Mouse (Mus musculus): ENCODE data around the gene Gm27021. TPM values are rescaled to one million over a fixed set of nuclear protein-coding genes. Genes with fewer than 3 reads are reported as not detected.

Gm27021 gene
- polyA plus RNA-seq, 1 experiment from 2014 or later = 2.6 TPM

GRCm38 (mm10) chr8:120700053-120700452, 32.2 kb upstream of the Gm27021 start:
- H3K4me2 ChIP-seq (replicated peaks; ENCODE audit: low read depth, low read length) = no peak overlapping the region

GRCm38 (mm10) chr8:120699565-120699964, 31.7 kb upstream of the Gm27021 start:
- Histone ChIP-seq H3K9ac (ENCODE audit: low read depth, low read length) (no peak overlapping the region), H3K27ac (ENCODE audit: low read depth, low read length) (no peak overlapping the region), H3K4me2 (replicated peaks; ENCODE audit: low read depth, low read length) (no peak overlapping the region), H3K9me3 (ENCODE audit: control insufficient read depth, low read length) (no peaks in the 10 kb centered on the region), H3K27me3 (ENCODE audit: control insufficient read depth, insufficient read depth, low read length) (no peaks in the 10 kb centered on the region), H3K4me1 (replicated peaks; ENCODE audit: control insufficient read depth, insufficient read depth, low read length) (peaks cover 3% of the 10 kb centered on the region; the same call in 1 of the 2 replicates), H3K36me3 (ENCODE audit: control insufficient read depth, insufficient read depth, low read length) (no peaks in the 10 kb centered on the region), H3K4me3 (ENCODE audit: low read depth, low read length) (no peak overlapping the region)
- WGBS = 57% methylated on average over 2 of the region's 2 CpGs
- DNase-seq (ENCODE audit: low spot score) = no peak
- no peak for ATAC-seq (ENCODE audit: low FRiP score)

More at GRCm38 (mm10) chr8:120700053-120700452, 32.2 kb upstream of the Gm27021 start:
- H3K36me3 ChIP-seq (ENCODE audit: control insufficient read depth, insufficient read depth, low read length) = no peaks in the 10 kb centered on the region
- ATAC-seq (ENCODE audit: low FRiP score) (no peak), DNase-seq (ENCODE audit: low spot score) (no peak)
- no peak overlapping the region for H3K9ac ChIP-seq (ENCODE audit: low read depth, low read length)
- peaks cover 3% of the 10 kb centered on the region; the same call in 1 of the 2 replicates for H3K4me1 ChIP-seq (replicated peaks; ENCODE audit: control insufficient read depth, insufficient read depth, low read length)
- no peaks in the 10 kb centered on the region for H3K27me3 ChIP-seq (ENCODE audit: control insufficient read depth, insufficient read depth, low read length)
- H3K4me3 ChIP-seq (ENCODE audit: low read depth, low read length) = no peak overlapping the region
- 86% methylated on average over 4 of the region's 4 CpGs for WGBS
- H3K9me3 ChIP-seq (ENCODE audit: control insufficient read depth, low read length) = no peaks in the 10 kb centered on the region
- no peak overlapping the region for H3K27ac ChIP-seq (ENCODE audit: low read depth, low read length)

- ATAC-seq (ENCODE audit: low FRiP score) = no peak
- no peak overlapping the region for H3K9ac ChIP-seq (ENCODE audit: low read depth, low read length)
- no peaks in the 10 kb centered on the region for H3K9me3 ChIP-seq (ENCODE audit: control insufficient read depth, low read length)
- no peak overlapping the region for H3K4me3 ChIP-seq (ENCODE audit: low read depth, low read length)
- no peak for DNase-seq (ENCODE audit: low spot score)
- H3K36me3 ChIP-seq (ENCODE audit: control insufficient read depth, insufficient read depth, low read length) = no peaks in the 10 kb centered on the region
- H3K27ac ChIP-seq (ENCODE audit: low read depth, low read length) = no peak overlapping the region
- no peak overlapping the region for H3K4me2 ChIP-seq (replicated peaks; ENCODE audit: low read depth, low read length)
- 81% methylated on average over 6 of the region's 6 CpGs for WGBS
- H3K4me1 ChIP-seq (replicated peaks; ENCODE audit: control insufficient read depth, insufficient read depth, low read length) = peaks cover 3% of the 10 kb centered on the region; the same call in 1 of the 2 replicates
- H3K27me3 ChIP-seq (ENCODE audit: control insufficient read depth, insufficient read depth, low read length) = no peaks in the 10 kb centered on the region
Observed at GRCm38 (mm10) chr8:120699079-120699478, 31.2 kb upstream of the Gm27021 start.

- no peaks in the 10 kb centered on the region for H3K9me3 ChIP-seq (ENCODE audit: control insufficient read depth, low read length)
- no peak overlapping the region for H3K9ac ChIP-seq (ENCODE audit: low read depth, low read length)
- H3K4me1 ChIP-seq (replicated peaks; ENCODE audit: control insufficient read depth, insufficient read depth, low read length) = peaks cover 3% of the 10 kb centered on the region; the same call in 1 of the 2 replicates
- no peaks in the 10 kb centered on the region for H3K36me3 ChIP-seq (ENCODE audit: control insufficient read depth, insufficient read depth, low read length)
- no peak overlapping the region for H3K4me3 ChIP-seq (ENCODE audit: low read depth, low read length)
- no peak overlapping the region for H3K27ac ChIP-seq (ENCODE audit: low read depth, low read length)
- DNase-seq (ENCODE audit: low spot score) (no peak), ATAC-seq (ENCODE audit: low FRiP score) (no peak)
- H3K4me2 ChIP-seq (replicated peaks; ENCODE audit: low read depth, low read length) = no peak overlapping the region
- H3K27me3 ChIP-seq (ENCODE audit: control insufficient read depth, insufficient read depth, low read length) = no peaks in the 10 kb centered on the region
- 95% methylated on average over 7 of the region's 7 CpGs for WGBS
Observed at GRCm38 (mm10) chr8:120698426-120698825, 30.5 kb upstream of the Gm27021 start.

- DNase-seq (ENCODE audit: low spot score) (no peak), ATAC-seq (ENCODE audit: low FRiP score) (no peak)
- Histone ChIP-seq H3K27me3 (ENCODE audit: control insufficient read depth, insufficient read depth, low read length) (no peaks in the 10 kb centered on the region), H3K4me1 (replicated peaks; ENCODE audit: control insufficient read depth, insufficient read depth, low read length) (peaks cover 3% of the 10 kb centered on the region; the same call in 1 of the 2 replicates), H3K27ac (ENCODE audit: low read depth, low read length) (no peak overlapping the region), H3K36me3 (ENCODE audit: control insufficient read depth, insufficient read depth, low read length) (no peaks in the 10 kb centered on the region), H3K4me2 (replicated peaks; ENCODE audit: low read depth, low read length) (no peak overlapping the region), H3K4me3 (ENCODE audit: low read depth, low read length) (no peak overlapping the region), H3K9ac (ENCODE audit: low read depth, low read length) (no peak overlapping the region), H3K9me3 (ENCODE audit: control insufficient read depth, low read length) (no peaks in the 10 kb centered on the region)
Observed at GRCm38 (mm10) chr8:120697979-120698272, 30.0 kb upstream of the Gm27021 start.

GRCm38 (mm10) chr8:120697154-120697978, 29.5 kb upstream of the Gm27021 start:
- no peak overlapping the region for H3K4me3 ChIP-seq (ENCODE audit: low read depth, low read length)
- no peak overlapping the region for H3K4me2 ChIP-seq (replicated peaks; ENCODE audit: low read depth, low read length)
- ATAC-seq (ENCODE audit: low FRiP score) (no peak), DNase-seq (ENCODE audit: low spot score) (no peak)
- H3K27ac ChIP-seq (ENCODE audit: low read depth, low read length) = no peak overlapping the region
- no peaks in the 10 kb centered on the region for H3K36me3 ChIP-seq (ENCODE audit: control insufficient read depth, insufficient read depth, low read length)
- WGBS = 89% methylated on average over 17 of the region's 17 CpGs
- H3K9me3 ChIP-seq (ENCODE audit: control insufficient read depth, low read length) = no peaks in the 10 kb centered on the region
- H3K9ac ChIP-seq (ENCODE audit: low read depth, low read length) = no peak overlapping the region
- peaks cover 3% of the 10 kb centered on the region; the same call in 1 of the 2 replicates for H3K4me1 ChIP-seq (replicated peaks; ENCODE audit: control insufficient read depth, insufficient read depth, low read length)
- no peaks in the 10 kb centered on the region for H3K27me3 ChIP-seq (ENCODE audit: control insufficient read depth, insufficient read depth, low read length)

GRCm38 (mm10) chr8:120696401-120697153, 28.7 kb upstream of the Gm27021 start:
- 63% methylated on average over 13 of the region's 13 CpGs for WGBS
- Histone ChIP-seq H3K4me3 (ENCODE audit: low read depth, low read length) (no peak overlapping the region), H3K4me1 (replicated peaks; ENCODE audit: control insufficient read depth, insufficient read depth, low read length) (peaks cover 3% of the 10 kb centered on the region; the same call in 1 of the 2 replicates), H3K9me3 (ENCODE audit: control insufficient read depth, low read length) (no peaks in the 10 kb centered on the region), H3K27me3 (ENCODE audit: control insufficient read depth, insufficient read depth, low read length) (no peaks in the 10 kb centered on the region), H3K4me2 (replicated peaks; ENCODE audit: low read depth, low read length) (no peak overlapping the region), H3K27ac (ENCODE audit: low read depth, low read length) (no peak overlapping the region), H3K36me3 (ENCODE audit: control insufficient read depth, insufficient read depth, low read length) (no peaks in the 10 kb centered on the region), H3K9ac (ENCODE audit: low read depth, low read length) (no peak overlapping the region)
- no peak for ATAC-seq (ENCODE audit: low FRiP score)
- peak; percentile 26 for DNase-seq (ENCODE audit: low spot score)

- no peak overlapping the region for H3K9ac ChIP-seq (ENCODE audit: low read depth, low read length)
- ATAC-seq (ENCODE audit: low FRiP score) = no peak
Observed at GRCm38 (mm10) chr8:120693861-120694493, 26.1 kb upstream of the Gm27021 start.

More at GRCm38 (mm10) chr8:120693861-120694493, 26.1 kb upstream of the Gm27021 start:
- WGBS = 56% methylated on average over 22 of the region's 22 CpGs
- Histone ChIP-seq H3K4me2 (replicated peaks; ENCODE audit: low read depth, low read length) (no peak overlapping the region), H3K36me3 (ENCODE audit: control insufficient read depth, insufficient read depth, low read length) (no peaks in the 10 kb centered on the region), H3K9me3 (ENCODE audit: control insufficient read depth, low read length) (no peaks in the 10 kb centered on the region), H3K4me1 (replicated peaks; ENCODE audit: control insufficient read depth, insufficient read depth, low read length) (peaks cover 3% of the 10 kb centered on the region; the same call in 1 of the 2 replicates), H3K4me3 (ENCODE audit: low read depth, low read length) (no peak overlapping the region), H3K27me3 (ENCODE audit: control insufficient read depth, insufficient read depth, low read length) (no peaks in the 10 kb centered on the region), H3K27ac (ENCODE audit: low read depth, low read length) (no peak overlapping the region)
- peak; percentile 31 for DNase-seq (ENCODE audit: low spot score)
